Mouse (Mus musculus) cerebral cortex, adult 2 months (tissue): Measurements from ENCODE around the gene Fam126b.

ENCODE experiments used
- WGBS: fragments of 180-500 bp; shearing (Covaris S2); methylation state at CpG from one replicate; pipeline ENCODE4 v1.1.7; 2018; 5-methylcytosine and 5-hydroxymethylcytosine counted together

Gene Fam126b

GRCm38 (mm10) chr1:58564981-58565380 is 21.1 kb downstream of the Fam126b start:
- WGBS = 90% methylated on average over 5 of the region's 5 CpGs

- 93% methylated on average over 1 of the region's 1 CpGs for WGBS
These were observed 23.7 kb downstream of the Fam126b start for GRCm38 (mm10) chr1:58562455-58562854.

GRCm38 (mm10) chr1:58560370-58560769 is 25.8 kb downstream of the Fam126b start:
- 92% methylated on average over 6 of the region's 6 CpGs for WGBS

GRCm38 (mm10) chr1:58541386-58541785 is 44.7 kb downstream of the Fam126b start:
- WGBS = 61% methylated on average over 1 of the region's 1 CpGs

GRCm38 (mm10) chr1:58507249-58507648 is 78.9 kb downstream of the Fam126b start:
- WGBS = 93% methylated on average over 3 of the region's 3 CpGs

- WGBS = under 1% methylated on average over 64 of the region's 64 CpGs
These were observed 81.4 kb downstream of the Fam126b start, which contains the start of gene Orc2 for GRCm38 (mm10) chr1:58504577-58505254. Gene Orc2, minus strand, starts transcription at chr1:58505109.

- 14% methylated on average over 9 of the region's 9 CpGs for WGBS
These were observed 82.2 kb downstream of the Fam126b start for GRCm38 (mm10) chr1:58503793-58504370.

GRCm38 (mm10) chr1:58498758-58499157 is 87.4 kb downstream of the Fam126b start:
- WGBS = 100% methylated on average over 1 of the region's 1 CpGs

- WGBS = 66% methylated on average over 4 of the region's 4 CpGs
These were observed 88.4 kb downstream of the Fam126b start for GRCm38 (mm10) chr1:58497678-58498077.

- 92% methylated on average over 6 of the region's 6 CpGs for WGBS
These were observed 90.5 kb downstream of the Fam126b start for GRCm38 (mm10) chr1:58495603-58496002.

GRCm38 (mm10) chr1:58482647-58483046 is 103.5 kb downstream of the Fam126b start:
- WGBS = 51% methylated on average over 4 of the region's 4 CpGs

- WGBS = 97% methylated on average over 8 of the region's 8 CpGs
These were observed 110.5 kb downstream of the Fam126b start for GRCm38 (mm10) chr1:58475662-58476061.
